Mouse (Mus musculus) hindbrain, embryonic 13.5 days (tissue): ENCODE data around the gene Mvk. TPM values are rescaled to one million over a fixed set of nuclear protein-coding genes. Genes with fewer than 3 reads are reported as not detected.

Experiments used
- ATAC-seq: fragments of 200-750 bp; cut with Nextera tagmentation; 2 replicates; pipeline ENCODE4 v1.8.0; 2017; ENCODE audit warnings: moderate TSS enrichment; ENCODE audit not compliant: low FRiP score
- H3K27ac ChIP-seq: fragments of 300-500 bp; sonication (generic); 2 replicates; pipeline ENCODE4 v1.5.1; 2015; ENCODE audit warnings: inconsistent platforms, mild to moderate bottlenecking, moderate library complexity
- H3K27me3 ChIP-seq: fragments of 300-500 bp; sonication (generic); 2 replicates; pipeline ENCODE4 v1.6.1; 2015; ENCODE audit warnings: mild to moderate bottlenecking, inconsistent platforms
- H3K36me3 ChIP-seq: fragments of 300-500 bp; sonication (generic); 2 replicates; pipeline ENCODE4 v1.6.1; 2015; ENCODE audit warnings: mild to moderate bottlenecking, inconsistent platforms
- H3K4me1 ChIP-seq: fragments of 300-500 bp; sonication (generic); replicated peaks from 2 replicates; pipeline ENCODE4 v1.6.1; 2015; ENCODE audit warnings: inconsistent platforms
- H3K4me2 ChIP-seq: fragments of 300-500 bp; sonication (generic); 2 replicates; pipeline ENCODE4 v1.6.1; 2015; ENCODE audit warnings: inconsistent platforms, mild to moderate bottlenecking, moderate library complexity
- H3K4me3 ChIP-seq: fragments of 300-500 bp; sonication (generic); 2 replicates; pipeline ENCODE4 v1.5.1; 2015; ENCODE audit warnings: mild to moderate bottlenecking, inconsistent platforms
- H3K9ac ChIP-seq: fragments of 300-500 bp; sonication (generic); 2 replicates; pipeline ENCODE4 v1.6.1; 2015; ENCODE audit warnings: mild to moderate bottlenecking, inconsistent platforms
- H3K9me3 ChIP-seq: fragments of 300-500 bp; sonication (generic); 2 replicates; pipeline ENCODE4 v1.6.1; 2016; ENCODE audit warnings: inconsistent platforms
- WGBS: fragments of 180-500 bp; shearing (Covaris S2); methylation state at CpG from one replicate; pipeline ENCODE4 v1.1.7; 2015; 5-methylcytosine and 5-hydroxymethylcytosine counted together
- polyA plus RNA-seq: library from polyadenylated mRNA; unstranded; fragments of >200 nt; fragmentation: Nextera tagmentation; extraction: Ambion mirVana; gene quantifications from 2 replicates; pipeline ENCODE4 v1.2.1, GENCODE M21; 2015

Gene Mvk
- 50.0 and 54.0 TPM in 2 replicates for polyA plus RNA-seq

DNA sequence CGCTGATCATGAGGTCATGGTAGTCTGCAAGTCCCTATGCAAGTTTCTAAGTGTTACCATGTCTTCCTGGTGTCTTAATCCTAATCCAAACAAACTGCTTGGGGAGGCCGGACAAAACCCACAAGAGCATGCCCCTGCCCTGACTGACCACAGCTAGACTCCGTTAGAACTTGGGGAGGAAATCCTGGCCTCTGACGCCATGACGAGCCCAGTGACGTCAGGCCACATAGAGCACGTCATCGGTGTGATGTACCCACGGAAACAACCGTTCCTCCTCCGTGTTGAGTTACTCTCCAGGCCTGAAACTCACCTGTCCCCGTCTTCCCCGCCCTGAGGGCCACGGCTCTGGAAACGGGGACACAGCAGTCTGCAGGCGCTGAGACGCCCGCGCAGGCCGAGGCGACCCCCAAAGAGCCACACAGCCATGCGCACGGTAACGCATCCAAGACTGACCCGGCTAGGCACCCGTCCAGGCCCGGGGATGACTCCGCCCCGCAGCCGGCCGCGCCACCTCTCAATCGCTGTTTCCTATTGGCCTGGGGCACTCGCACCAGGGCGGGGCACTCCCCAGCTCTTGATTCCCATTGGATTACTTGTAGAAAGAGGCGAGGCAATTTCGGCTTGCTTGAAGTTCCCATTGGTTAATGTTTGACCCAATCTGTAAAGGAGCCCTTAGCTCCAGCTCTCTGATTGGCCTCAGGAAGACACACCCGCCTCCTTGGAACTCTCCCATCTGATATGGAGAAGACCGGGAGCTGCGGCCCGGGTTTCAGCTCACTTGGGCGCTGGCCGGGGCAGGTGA, at the start of gene Mvk, which contains the start of gene Mmab:
Mvk (plus strand) TSS at position 704 of the 802 bp plus-strand sequence.
Mmab (minus strand) TSS at position 495 of the 802 bp plus-strand sequence.
- peak; percentile 98 for ATAC-seq
- peak within 1 kb of the TSS; percentile 82 for H3K9ac ChIP-seq
- H3K4me2 ChIP-seq, result peak within 1 kb of the TSS; percentile 85
- H3K4me3 ChIP-seq, result peak within 1 kb of the TSS; percentile 79
- 3% methylated on average over 43 of the region's 43 CpGs for WGBS
- peaks cover 10% of the 10 kb centered on the region for H3K4me1 ChIP-seq
- peaks cover 25% of the 10 kb centered on the region for H3K36me3 ChIP-seq
- H3K27ac ChIP-seq, result peak within 1 kb of the TSS; percentile 87
- no peaks in the 10 kb centered on the region for H3K27me3 ChIP-seq
- H3K9me3 ChIP-seq, result no peaks in the 10 kb centered on the region

- no peak overlapping the region for H3K27ac ChIP-seq
- WGBS, result 95% methylated on average over 14 of the region's 14 CpGs
- H3K36me3 ChIP-seq, result peaks cover 100% of the 10 kb centered on the region
- no peak overlapping the region for H3K4me3 ChIP-seq
- no peaks in the 10 kb centered on the region for H3K27me3 ChIP-seq
- no peak overlapping the region for H3K4me2 ChIP-seq
- H3K9me3 ChIP-seq, result no peaks in the 10 kb centered on the region
- H3K4me1 ChIP-seq, result no peaks in the 10 kb centered on the region
- no peak for ATAC-seq
- no peak overlapping the region for H3K9ac ChIP-seq
Measured at GRCm38 (mm10) chr5:114406592-114406991, 37.5 kb upstream of the Mvk start.

GRCm38 (mm10) chr5:114407269-114407668, 36.8 kb upstream of the Mvk start:
- no peak overlapping the region; the same call in 1 of the 2 replicates for H3K27ac ChIP-seq
- H3K4me1 ChIP-seq, result no peaks in the 10 kb centered on the region
- ATAC-seq, result no peak
- H3K9ac ChIP-seq, result no peak overlapping the region
- H3K27me3 ChIP-seq, result no peaks in the 10 kb centered on the region
- H3K4me2 ChIP-seq, result no peak overlapping the region
- H3K4me3 ChIP-seq, result no peak overlapping the region
- peaks cover 100% of the 10 kb centered on the region for H3K36me3 ChIP-seq
- 82% methylated on average over 10 of the region's 10 CpGs for WGBS
- H3K9me3 ChIP-seq, result no peaks in the 10 kb centered on the region

- Histone ChIP-seq H3K27me3 (no peaks in the 10 kb centered on the region), H3K4me1 (no peaks in the 10 kb centered on the region), H3K9ac (no peak overlapping the region), H3K9me3 (no peaks in the 10 kb centered on the region), H3K27ac (no peak overlapping the region), H3K36me3 (peaks cover 100% of the 10 kb centered on the region), H3K4me2 (no peak overlapping the region), H3K4me3 (no peak overlapping the region)
- no peak for ATAC-seq
- WGBS, result 92% methylated on average over 9 of the region's 9 CpGs
Measured at GRCm38 (mm10) chr5:114407810-114408209, 36.3 kb upstream of the Mvk start.

DNA sequence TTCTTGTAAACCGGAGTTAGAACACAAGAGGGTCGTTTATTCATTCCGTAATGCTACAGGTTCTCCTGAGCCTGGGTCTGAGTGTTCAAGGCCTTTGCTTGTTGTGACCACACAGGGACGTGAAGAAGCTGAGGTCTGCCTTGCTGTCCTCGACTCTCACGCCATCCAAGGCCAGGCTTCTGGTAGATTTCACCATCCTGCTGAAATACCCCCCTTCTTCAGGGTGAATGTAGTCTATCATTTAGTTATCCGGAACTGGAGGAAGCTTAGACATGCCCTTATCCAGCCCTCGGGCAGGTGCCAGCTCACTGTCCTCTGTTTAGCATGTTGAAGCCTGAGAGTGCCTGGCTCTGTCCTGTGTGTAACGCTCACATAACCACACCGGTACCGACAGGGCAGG, 35.2 kb upstream of the Mvk start:
- Histone ChIP-seq H3K27me3 (no peaks in the 10 kb centered on the region), H3K4me1 (no peaks in the 10 kb centered on the region), H3K36me3 (peaks cover 100% of the 10 kb centered on the region), H3K27ac (no peak overlapping the region), H3K4me2 (no peak overlapping the region), H3K9me3 (no peaks in the 10 kb centered on the region), H3K9ac (no peak overlapping the region), H3K4me3 (no peak overlapping the region)
- WGBS, result 96% methylated on average over 11 of the region's 11 CpGs
- no peak for ATAC-seq

GRCm38 (mm10) chr5:114410429-114410828, 33.6 kb upstream of the Mvk start:
- Histone ChIP-seq H3K4me2 (no peak overlapping the region), H3K9me3 (no peaks in the 10 kb centered on the region), H3K36me3 (peaks cover 100% of the 10 kb centered on the region), H3K27me3 (no peaks in the 10 kb centered on the region), H3K4me1 (no peaks in the 10 kb centered on the region), H3K27ac (no peak overlapping the region), H3K9ac (no peak overlapping the region), H3K4me3 (no peak overlapping the region)
- ATAC-seq, result no peak
- 93% methylated on average over 13 of the region's 13 CpGs for WGBS

- ATAC-seq, result no peak
- H3K9me3 ChIP-seq, result no peaks in the 10 kb centered on the region
- no peak overlapping the region for H3K27ac ChIP-seq
- no peak overlapping the region for H3K9ac ChIP-seq
- WGBS, result 82% methylated on average over 23 of the region's 23 CpGs
- no peak overlapping the region for H3K4me3 ChIP-seq
- no peaks in the 10 kb centered on the region for H3K27me3 ChIP-seq
- no peak overlapping the region for H3K4me2 ChIP-seq
- no peaks in the 10 kb centered on the region for H3K4me1 ChIP-seq
- peaks cover 100% of the 10 kb centered on the region for H3K36me3 ChIP-seq
Measured at GRCm38 (mm10) chr5:114412361-114412998, 31.6 kb upstream of the Mvk start.

GRCm38 (mm10) chr5:114413067-114413735, 30.9 kb upstream of the Mvk start:
- Histone ChIP-seq H3K4me2 (no peak overlapping the region), H3K27me3 (no peaks in the 10 kb centered on the region), H3K27ac (no peak overlapping the region), H3K36me3 (peaks cover 100% of the 10 kb centered on the region), H3K4me3 (no peak overlapping the region), H3K4me1 (no peaks in the 10 kb centered on the region), H3K9ac (no peak overlapping the region), H3K9me3 (no peaks in the 10 kb centered on the region)
- 87% methylated on average over 16 of the region's 16 CpGs for WGBS
- no peak for ATAC-seq

DNA sequence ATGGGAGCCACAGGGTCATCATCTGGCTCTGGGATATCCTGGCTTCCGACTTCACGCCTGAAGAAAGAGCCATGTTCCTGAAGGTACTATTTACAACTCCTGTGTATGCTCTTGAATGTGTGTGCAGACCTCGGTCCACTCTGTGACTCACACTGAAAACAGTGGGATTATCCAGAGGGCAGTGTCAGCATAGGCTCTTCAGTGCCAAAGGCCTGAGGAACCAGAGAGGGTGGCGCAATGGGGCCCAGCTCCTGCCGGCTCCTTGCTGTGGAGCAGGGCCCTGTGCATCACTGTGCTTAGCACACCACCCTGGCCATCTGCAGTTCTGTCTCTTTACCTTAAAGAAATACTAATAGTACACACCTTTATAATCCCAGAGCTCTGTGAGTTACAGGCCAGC, 28.5 kb upstream of the Mvk start:
- 98% methylated on average over 5 of the region's 5 CpGs for WGBS
- peaks cover 100% of the 10 kb centered on the region for H3K36me3 ChIP-seq
- H3K9ac ChIP-seq, result no peak overlapping the region
- no peaks in the 10 kb centered on the region for H3K27me3 ChIP-seq
- H3K4me3 ChIP-seq, result no peak overlapping the region
- H3K9me3 ChIP-seq, result no peaks in the 10 kb centered on the region
- H3K27ac ChIP-seq, result no peak overlapping the region
- no peak for ATAC-seq
- H3K4me1 ChIP-seq, result no peaks in the 10 kb centered on the region
- H3K4me2 ChIP-seq, result no peak overlapping the region

- no peak for ATAC-seq
- 88% methylated on average over 8 of the region's 8 CpGs for WGBS
Measured at GRCm38 (mm10) chr5:114416855-114417254, 27.2 kb upstream of the Mvk start.

GRCm38 (mm10) chr5:114418541-114418940, 25.5 kb upstream of the Mvk start:
- Histone ChIP-seq H3K27me3 (no peaks in the 10 kb centered on the region), H3K9ac (no peak overlapping the region), H3K36me3 (peaks cover 77% of the 10 kb centered on the region), H3K27ac (no peak overlapping the region), H3K4me3 (no peak overlapping the region), H3K4me2 (no peak overlapping the region), H3K4me1 (peaks cover 10% of the 10 kb centered on the region), H3K9me3 (no peaks in the 10 kb centered on the region)
- WGBS, result 81% methylated on average over 8 of the region's 8 CpGs
- ATAC-seq, result no peak

More at GRCm38 (mm10) chr5:114416855-114417254, 27.2 kb upstream of the Mvk start:
- Histone ChIP-seq H3K36me3 (peaks cover 94% of the 10 kb centered on the region), H3K27me3 (no peaks in the 10 kb centered on the region), H3K27ac (no peak overlapping the region), H3K9me3 (no peaks in the 10 kb centered on the region), H3K9ac (no peak overlapping the region), H3K4me2 (no peak overlapping the region), H3K4me3 (no peak overlapping the region), H3K4me1 (no peaks in the 10 kb centered on the region)

DNA sequence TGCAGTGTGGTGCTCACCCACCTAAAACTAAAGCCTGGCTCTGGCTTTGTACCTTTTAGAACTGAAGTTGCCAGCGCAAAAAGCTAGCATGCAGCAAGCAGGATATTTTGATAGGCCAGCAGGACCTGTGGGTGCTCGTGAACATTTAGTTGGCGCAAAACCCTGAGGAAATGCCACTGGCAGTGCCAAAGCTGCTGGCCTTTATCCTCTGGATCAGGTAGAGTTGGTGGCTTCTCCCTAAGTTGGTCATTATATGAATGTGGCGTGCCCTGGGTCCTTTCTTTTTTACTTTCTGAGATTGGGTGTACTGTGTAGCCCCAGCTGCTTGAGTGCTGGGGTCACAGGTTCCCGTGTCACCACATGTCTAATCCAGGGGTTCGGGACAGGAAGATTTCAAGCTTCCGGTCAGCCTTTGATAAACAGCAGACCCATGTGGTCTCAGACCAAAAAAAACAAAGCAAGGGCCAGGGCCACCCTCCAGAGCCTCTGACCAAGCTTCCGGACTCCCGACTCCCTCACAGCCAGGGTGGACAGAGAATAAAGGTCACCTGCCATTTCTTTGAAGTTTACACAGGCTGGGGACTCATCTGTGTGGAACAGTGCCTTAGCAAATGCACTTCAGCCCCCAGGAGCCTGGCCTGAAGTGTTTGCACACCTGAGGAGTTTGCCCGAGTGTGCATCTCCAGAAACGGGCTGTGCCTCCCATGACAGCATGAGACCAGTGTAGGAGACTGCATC, 22.3 kb upstream of the Mvk start:
- Histone ChIP-seq H3K4me1 (peaks cover 17% of the 10 kb centered on the region), H3K36me3 (peaks cover 45% of the 10 kb centered on the region), H3K27ac (no peak overlapping the region), H3K27me3 (no peaks in the 10 kb centered on the region), H3K4me2 (no peak overlapping the region), H3K4me3 (no peak overlapping the region), H3K9me3 (no peaks in the 10 kb centered on the region), H3K9ac (no peak overlapping the region)
- no peak for ATAC-seq
- WGBS, result 80% methylated on average over 11 of the region's 11 CpGs
